Mouse (Mus musculus) lung, postnatal 14 days (tissue): ENCODE measurements around the gene Mettl26.

Source experiments
- DNase-seq: peaks from one replicate; pipeline ENCODE4 v3.0.0; 2021

Gene Mettl26

GRCm38 (mm10) chr17:25874721-25875170 lies at the start of gene Mettl26:
Gene Mettl26, plus strand, starts transcription at chr17:25875074.
- peak; percentile 98 for DNase-seq

GRCm38 (mm10) chr17:25825311-25825710 lies 49.6 kb upstream of the Mettl26 start:
- DNase-seq = no peak

- DNase-seq = no peak
Observed at GRCm38 (mm10) chr17:25825984-25826570, 48.8 kb upstream of the Mettl26 start.

- no peak for DNase-seq
Observed at GRCm38 (mm10) chr17:25827011-25827410, 47.9 kb upstream of the Mettl26 start.

- DNase-seq = no peak
Observed at GRCm38 (mm10) chr17:25827546-25828222, 47.2 kb upstream of the Mettl26 start.

GRCm38 (mm10) chr17:25828223-25828594 lies 46.7 kb upstream of the Mettl26 start:
- DNase-seq = no peak

GRCm38 (mm10) chr17:25828712-25829557 lies 45.9 kb upstream of the Mettl26 start, which contains the start of gene Jmjd8:
Gene Jmjd8, plus strand, starts transcription at chr17:25828867.
- peak; percentile 76 for DNase-seq

GRCm38 (mm10) chr17:25829558-25830017 lies 45.3 kb upstream of the Mettl26 start:
- DNase-seq = no peak

GRCm38 (mm10) chr17:25830200-25830753 lies 44.6 kb upstream of the Mettl26 start:
- DNase-seq = no peak

GRCm38 (mm10) chr17:25830806-25831431 lies 44.0 kb upstream of the Mettl26 start:
- DNase-seq = no peak

GRCm38 (mm10) chr17:25831451-25832281 lies 43.2 kb upstream of the Mettl26 start:
- DNase-seq = no peak

GRCm38 (mm10) chr17:25832436-25833290 lies 42.2 kb upstream of the Mettl26 start:
- DNase-seq = peak; percentile 100

- DNase-seq = peak; percentile 89
Observed at GRCm38 (mm10) chr17:25833291-25833663, 41.6 kb upstream of the Mettl26 start, which contains the start of gene Stub1. Gene Stub1, minus strand, starts transcription at chr17:25833404.

- no peak for DNase-seq
Observed at GRCm38 (mm10) chr17:25833961-25834594, 40.8 kb upstream of the Mettl26 start.

GRCm38 (mm10) chr17:25834595-25835222 lies 40.2 kb upstream of the Mettl26 start:
- no peak for DNase-seq

- DNase-seq = no peak
Observed at GRCm38 (mm10) chr17:25835301-25835700, 39.6 kb upstream of the Mettl26 start.

GRCm38 (mm10) chr17:25835816-25836215 lies 39.1 kb upstream of the Mettl26 start:
- DNase-seq = no peak

GRCm38 (mm10) chr17:25836397-25837075 lies 38.3 kb upstream of the Mettl26 start:
- no peak for DNase-seq

- peak; percentile 57 for DNase-seq
Observed at GRCm38 (mm10) chr17:25837076-25837410, 37.8 kb upstream of the Mettl26 start, which contains the start of gene Rhbdl1. Gene Rhbdl1, minus strand, starts transcription at chr17:25837295.
